Mouse (Mus musculus): Measurements from ENCODE around the gene Cd4. TPM values are rescaled to one million over a fixed set of nuclear protein-coding genes. Genes with fewer than 3 reads are reported as not detected.
"Not testable (repeated sequence)": the region's sequence is repeated elsewhere in the genome, so short reads cannot be mapped to it uniquely, and the experiment has no call there.

Cd4 gene
- total and polyA plus RNA-seq, 3 experiments = 0.26 to 1.6 (median 0.34) TPM

DNA sequence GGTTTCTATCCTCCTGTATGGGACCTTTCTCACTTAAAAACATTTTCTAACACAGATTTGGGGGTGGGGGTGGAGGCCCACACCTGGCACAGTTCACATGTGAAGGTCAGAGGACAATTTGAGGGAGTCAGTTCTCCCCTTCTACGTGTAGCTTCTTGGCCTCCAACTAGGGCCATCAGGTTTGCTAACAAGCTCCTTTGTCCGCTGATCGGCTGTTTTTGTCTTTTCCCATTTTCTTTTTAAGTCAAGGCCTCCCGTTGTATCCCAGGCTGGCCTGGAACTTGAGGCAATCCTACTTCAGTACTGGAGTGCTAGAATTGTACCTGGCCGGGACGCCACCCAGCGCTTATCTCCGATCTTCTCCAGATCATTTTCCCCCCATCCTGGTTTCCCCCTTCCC is 56.4 kb downstream of the Cd4 start:
- DNase-seq (ENCODE audit: extremely low read depth) = no peak
- no peak for TF ChIP-seq HCFC1 (IDR thresholded peaks at IDR 0.05; ENCODE audit: low read depth, low read length)
- no peak for TF ChIP-seq RCOR1 (conservative IDR thresholded peaks at IDR 0.05; ENCODE audit: low read depth, low read length)
- TF ChIP-seq MAX (IDR thresholded peaks at IDR 0.05; ENCODE audit: low read length) = no peak
- TF ChIP-seq ZKSCAN1 (IDR thresholded peaks at IDR 0.05; ENCODE audit: borderline replicate concordance, low read depth, low read length) = no peak
- no peak for TF ChIP-seq TCF12 (IDR thresholded peaks at IDR 0.05; ENCODE audit: low read depth, low read length)
- no peak for TF ChIP-seq JUND (conservative IDR thresholded peaks at IDR 0.05; ENCODE audit: low read depth, low read length)
- no peak for TF ChIP-seq JUN (IDR thresholded peaks at IDR 0.05; ENCODE audit: insufficient read depth, low read depth, low read length)
- no peak for TF ChIP-seq MXI1 (IDR thresholded peaks at IDR 0.05; ENCODE audit: low read depth, low read length)
- no peak for TF ChIP-seq PAX5 (IDR thresholded peaks at IDR 0.05; ENCODE audit: low read length)
- TF ChIP-seq KAT2A (IDR thresholded peaks at IDR 0.05; ENCODE audit: insufficient replicate concordance, low read length) = no peak
- no peak for TF ChIP-seq MYC (IDR thresholded peaks at IDR 0.05; ENCODE audit: low read depth, low read length)
- no peak for TF ChIP-seq MAZ (IDR thresholded peaks at IDR 0.05; ENCODE audit: low read depth, low read length)
- TF ChIP-seq TBP (conservative IDR thresholded peaks at IDR 0.05; ENCODE audit: low read depth, low read length) = no peak
- no peak for TF ChIP-seq USF1 (IDR thresholded peaks at IDR 0.05; ENCODE audit: low read depth, low read length)
- no peak for TF ChIP-seq CTCF (conservative IDR thresholded peaks at IDR 0.05 in 1 of 2, IDR thresholded peaks at IDR 0.05 in 1 of 2; ENCODE audit: low read depth in 2 of 2, low read length in 2 of 2)
- TF ChIP-seq BHLHE40 (IDR thresholded peaks at IDR 0.05; ENCODE audit: low read depth, low read length) = no peak
- TF ChIP-seq POLR2A (IDR thresholded peaks at IDR 0.05; ENCODE audit: low read depth, low read length) = no peak
- no peak for TF ChIP-seq ETS1 (conservative IDR thresholded peaks at IDR 0.05; ENCODE audit: low read depth, low read length)
- no peak for TF ChIP-seq POLR2AphosphoS2 (IDR thresholded peaks at IDR 0.05; ENCODE audit: low read depth, low read length)
- TF ChIP-seq MAFK (IDR thresholded peaks at IDR 0.05; ENCODE audit: insufficient replicate concordance, low read length) = no peak
- Histone ChIP-seq H3K4me2 (ENCODE audit: insufficient read depth, low read depth, poor library complexity, severe bottlenecking) (no peak overlapping the region), H3K9ac (ENCODE audit: insufficient read depth, low read depth) (no peak overlapping the region), H3K4me1 (ENCODE audit: control insufficient read depth in 1 of 2, insufficient read depth in 2 of 2) (peaks cover 3 to 58% of the 10 kb centered on the region in 2 experiments), H3K27me3 (replicated peaks) (no peaks in the 10 kb centered on the region), H3K27ac (ENCODE audit: insufficient read depth, low read depth) (no peak overlapping the region), H3K9me3 (replicated peaks; ENCODE audit: low read length) (no peaks in the 10 kb centered on the region), H3K79me2 (replicated peaks; ENCODE audit: control insufficient read depth, extremely low read depth, insufficient read depth, poor library complexity, severe bottlenecking) (peaks cover 25% of the 10 kb centered on the region), H3K36me3 (replicated peaks in 1 of 2; ENCODE audit: control insufficient read depth in 1 of 2, insufficient read depth in 1 of 2, low read length in 1 of 2) (peaks cover 36 to 65% of the 10 kb centered on the region in 2 experiments), H3K4me3 (replicated peaks in 1 of 3; ENCODE audit: low read depth in 2 of 3, low read length in 2 of 3, poor library complexity in 1 of 3) (no peak overlapping the region)
- in situ Hi-C loops (cut with MboI; ENCODE audit: low pct_ligation_motif_present, low pct_unique_long_range_greater_than_20kb, low sequenced_read_pairs) (no loop called here), dilution Hi-C loops (cut with MboI; ENCODE audit: extremely low pct_ligation_motif_present, extremely low pct_unique_long_range_greater_than_20kb, low sequenced_read_pairs) (no loop called here)

DNA sequence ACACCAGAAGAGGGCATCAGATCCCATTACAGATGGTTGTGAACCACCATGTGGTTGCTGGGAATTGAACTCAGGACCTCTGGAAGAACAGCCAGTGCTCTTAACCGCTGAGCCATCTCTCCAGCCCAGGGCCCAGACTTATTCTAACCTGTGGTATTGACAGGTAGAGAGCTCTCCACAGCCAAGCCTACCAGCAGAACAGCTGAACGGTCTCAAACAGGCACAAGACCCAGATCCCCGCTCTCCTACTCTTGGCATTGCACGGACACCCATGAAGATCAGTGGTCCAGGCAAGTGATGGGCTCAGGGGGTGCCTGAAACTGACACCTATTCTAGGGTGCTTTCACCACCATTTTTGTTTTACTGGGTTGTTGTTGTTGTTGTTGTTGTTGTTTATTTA is 56.8 kb downstream of the Cd4 start:
- in situ Hi-C loops (cut with MboI; ENCODE audit: low pct_ligation_motif_present, low pct_unique_long_range_greater_than_20kb, low sequenced_read_pairs); dilution Hi-C loops (cut with MboI; ENCODE audit: extremely low pct_ligation_motif_present, extremely low pct_unique_long_range_greater_than_20kb, low sequenced_read_pairs); H3K27me3 ChIP-seq (replicated peaks); H3K9ac ChIP-seq (ENCODE audit: insufficient read depth, low read depth); DNase-seq (ENCODE audit: extremely low read depth); H3K4me2 ChIP-seq (ENCODE audit: insufficient read depth, low read depth, poor library complexity, severe bottlenecking); H3K27ac ChIP-seq (ENCODE audit: insufficient read depth, low read depth); H3K9me3 ChIP-seq (replicated peaks; ENCODE audit: low read length): not testable (repeated sequence)
- H3K79me2 ChIP-seq (replicated peaks; ENCODE audit: control insufficient read depth, extremely low read depth, insufficient read depth, poor library complexity, severe bottlenecking) = peaks cover 30% of the 10 kb centered on the region
- peak overlapping the region in 1 of 3 experiments; percentile 19 for H3K4me3 ChIP-seq (replicated peaks in 1 of 3; ENCODE audit: low read depth in 2 of 3, low read length in 2 of 3, poor library complexity in 1 of 3)
- peaks cover 38 to 65% of the 10 kb centered on the region in 2 experiments for H3K36me3 ChIP-seq (replicated peaks in 1 of 2; ENCODE audit: control insufficient read depth in 1 of 2, insufficient read depth in 1 of 2, low read length in 1 of 2)
- peaks cover 3 to 58% of the 10 kb centered on the region in 2 experiments for H3K4me1 ChIP-seq (ENCODE audit: control insufficient read depth in 1 of 2, insufficient read depth in 2 of 2)
